Mouse (Mus musculus) liver, embryonic 15.5 days (tissue): Measurements from ENCODE around the gene Gm10142. TPM values are rescaled to one million over a fixed set of nuclear protein-coding genes. Genes with fewer than 3 reads are reported as not detected.
"Not testable (repeated sequence)": the region's sequence is repeated elsewhere in the genome, so short reads cannot be mapped to it uniquely, and the experiment has no call there.

Experiments
- ATAC-seq: fragments of 200-750 bp; cut with Nextera tagmentation; 2 replicates; pipeline ENCODE4 v1.8.0; 2017; ENCODE audit warnings: moderate number of reproducible peaks, mild to moderate bottlenecking, moderate library complexity; ENCODE audit not compliant: insufficient read depth
- H3K27ac ChIP-seq: fragments of 300-500 bp; sonication (generic); replicated peaks from 2 replicates; pipeline ENCODE4 v1.5.1; 2015; ENCODE audit warnings: mild to moderate bottlenecking, inconsistent platforms
- H3K27me3 ChIP-seq: fragments of 300-500 bp; sonication (generic); 2 replicates; pipeline ENCODE4 v1.6.1; 2015; ENCODE audit warnings: mild to moderate bottlenecking, inconsistent platforms
- H3K36me3 ChIP-seq: fragments of 300-500 bp; sonication (generic); replicated peaks from 2 replicates; pipeline ENCODE4 v1.6.1; 2015; ENCODE audit warnings: moderate library complexity, mild to moderate bottlenecking, inconsistent platforms
- H3K4me1 ChIP-seq: fragments of 300-500 bp; sonication (generic); replicated peaks from 2 replicates; pipeline ENCODE4 v1.6.1; 2015; ENCODE audit warnings: inconsistent platforms
- H3K4me2 ChIP-seq: fragments of 300-500 bp; sonication (generic); 2 replicates; pipeline ENCODE4 v1.6.1; 2015; ENCODE audit warnings: moderate library complexity, mild to moderate bottlenecking, inconsistent platforms
- H3K4me3 ChIP-seq: fragments of 300-500 bp; sonication (generic); replicated peaks from 2 replicates; pipeline ENCODE4 v1.5.1; 2015; ENCODE audit warnings: mild to moderate bottlenecking, inconsistent platforms
- H3K9ac ChIP-seq: fragments of 300-500 bp; sonication (generic); 2 replicates; pipeline ENCODE4 v1.6.1; 2015; ENCODE audit warnings: moderate library complexity, mild to moderate bottlenecking, inconsistent platforms
- H3K9me3 ChIP-seq: fragments of 300-500 bp; sonication (generic); replicated peaks from 2 replicates; pipeline ENCODE4 v1.6.1; 2016; ENCODE audit warnings: inconsistent platforms
- WGBS: fragments of 180-500 bp; shearing (Covaris S2); methylation state at CpG from one replicate; pipeline ENCODE4 v1.1.7; 2015; ENCODE audit warnings: mixed read lengths; ENCODE audit not compliant: insufficient replicate concordance; 5-methylcytosine and 5-hydroxymethylcytosine counted together
- polyA plus RNA-seq: library from polyadenylated mRNA; unstranded; fragments of >200 nt; fragmentation: Nextera tagmentation; extraction: Ambion mirVana; gene quantifications from 2 replicates; pipeline ENCODE4 v1.2.1, GENCODE M21; 2015

Gene Gm10142
- polyA plus RNA-seq, 1 experiment from 2014 or later, result not detected

DNA sequence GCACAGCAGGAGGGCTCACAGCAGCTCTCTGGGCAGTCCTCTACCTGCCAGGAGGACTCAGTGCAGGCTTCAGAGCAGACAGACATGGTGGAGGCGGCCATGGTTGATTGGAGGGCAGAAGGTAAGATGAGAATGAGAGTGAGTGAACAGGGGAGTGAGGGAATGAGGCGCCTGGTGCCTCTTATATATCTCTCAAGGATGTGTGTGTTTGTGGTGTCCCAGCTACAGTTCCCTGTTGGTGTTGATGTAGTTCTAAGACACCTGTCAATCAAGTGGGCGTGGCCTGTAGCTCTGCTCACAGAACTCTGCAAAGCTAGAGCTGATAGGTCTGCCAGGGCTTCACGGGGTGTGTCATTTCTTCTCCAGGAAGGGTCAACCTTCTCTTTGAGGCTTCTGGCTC lies 18.5 kb upstream of the Gm10142 start, which contains the start of gene Gm9508:
TSS of gene Gm9508 (minus strand) at position 101 of the 400 bp plus-strand sequence.
- no peak within 1 kb of the TSS for H3K27ac ChIP-seq
- H3K9me3 ChIP-seq, result no peaks in the 10 kb centered on the region
- WGBS, result 32% methylated on average over 4 of the region's 4 CpGs
- no peak within 1 kb of the TSS for H3K4me2 ChIP-seq
- no peaks in the 10 kb centered on the region for H3K27me3 ChIP-seq
- H3K36me3 ChIP-seq, result no peaks in the 10 kb centered on the region
- H3K4me3 ChIP-seq, result no peak within 1 kb of the TSS
- H3K4me1 ChIP-seq, result no peaks in the 10 kb centered on the region
- no peak within 1 kb of the TSS for H3K9ac ChIP-seq
- no peak for ATAC-seq

DNA sequence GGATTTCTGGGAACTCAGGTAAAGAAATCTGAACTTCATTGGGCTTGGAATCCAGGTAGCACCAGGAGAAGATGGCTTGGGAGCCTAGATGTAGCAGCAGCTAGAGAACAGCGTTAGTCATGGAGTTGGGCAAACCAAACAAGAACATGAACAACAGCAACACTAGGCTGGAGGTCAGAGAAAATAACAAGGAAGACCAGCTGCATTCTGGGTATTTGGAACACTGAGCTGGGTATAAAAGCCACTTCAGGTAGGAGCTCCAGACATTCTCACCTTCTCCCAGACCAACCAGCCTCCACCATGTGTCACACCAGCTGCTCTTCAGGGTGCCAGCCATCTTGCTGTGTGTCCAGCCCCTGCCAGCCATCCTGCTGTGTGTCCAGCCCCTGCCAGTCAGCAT lies 9.3 kb upstream of the Gm10142 start, which contains the start of gene Gm10272:
TSS of gene Gm10272 (plus strand) at position 301 of the 400 bp plus-strand sequence.
- H3K27ac ChIP-seq, result no peak within 1 kb of the TSS
- ATAC-seq, result no peak
- 73% methylated on average over 1 of the region's 1 CpGs for WGBS

DNA sequence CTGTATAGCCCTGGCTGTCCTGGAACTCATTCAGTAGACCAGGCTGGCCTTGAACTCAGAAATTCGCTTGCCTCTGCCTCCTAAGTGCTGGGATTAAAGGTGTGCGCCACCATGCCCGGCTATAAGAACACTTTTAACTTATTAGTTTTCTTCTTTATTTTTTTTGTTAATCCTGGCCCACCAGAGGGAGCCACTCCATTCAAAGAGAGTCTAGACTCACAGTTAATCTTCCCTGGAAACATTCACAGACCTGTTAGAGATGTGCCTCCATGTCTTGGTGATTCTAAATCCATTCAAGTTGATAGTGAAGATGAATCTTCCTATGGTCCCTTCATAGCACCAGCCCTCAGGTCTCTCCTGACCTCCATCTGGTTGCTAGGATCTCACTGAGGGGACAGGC lies 5.8 kb upstream of the Gm10142 start:
- Histone ChIP-seq H3K9me3 (no peaks in the 10 kb centered on the region), H3K4me1 (no peaks in the 10 kb centered on the region), H3K4me2 (no peak overlapping the region), H3K27me3 (no peaks in the 10 kb centered on the region), H3K36me3 (no peaks in the 10 kb centered on the region), H3K27ac (no peak overlapping the region), H3K4me3 (no peak overlapping the region), H3K9ac (no peak overlapping the region)
- 57% methylated on average over 3 of the region's 3 CpGs for WGBS
- ATAC-seq, result no peak

More for the DNA sequence above, 9.3 kb upstream of the Gm10142 start, which contains the start of gene Gm10272:
- Histone ChIP-seq H3K27me3 (no peaks in the 10 kb centered on the region), H3K4me3 (no peak within 1 kb of the TSS), H3K4me1 (no peaks in the 10 kb centered on the region), H3K9ac (no peak within 1 kb of the TSS), H3K36me3 (no peaks in the 10 kb centered on the region), H3K9me3 (no peaks in the 10 kb centered on the region), H3K4me2 (no peak within 1 kb of the TSS)

- H3K27me3 ChIP-seq, H3K4me1 ChIP-seq, H3K4me2 ChIP-seq, H3K36me3 ChIP-seq, H3K27ac ChIP-seq, H3K4me3 ChIP-seq, H3K9me3 ChIP-seq, H3K9ac ChIP-seq, ATAC-seq: not testable (repeated sequence)
Observed at GRCm38 (mm10) chr10:77711157-77711556, 4.5 kb upstream of the Gm10142 start, which contains the start of gene Gm10024. Gm10024 (plus strand) TSS chr10:77711457.

DNA sequence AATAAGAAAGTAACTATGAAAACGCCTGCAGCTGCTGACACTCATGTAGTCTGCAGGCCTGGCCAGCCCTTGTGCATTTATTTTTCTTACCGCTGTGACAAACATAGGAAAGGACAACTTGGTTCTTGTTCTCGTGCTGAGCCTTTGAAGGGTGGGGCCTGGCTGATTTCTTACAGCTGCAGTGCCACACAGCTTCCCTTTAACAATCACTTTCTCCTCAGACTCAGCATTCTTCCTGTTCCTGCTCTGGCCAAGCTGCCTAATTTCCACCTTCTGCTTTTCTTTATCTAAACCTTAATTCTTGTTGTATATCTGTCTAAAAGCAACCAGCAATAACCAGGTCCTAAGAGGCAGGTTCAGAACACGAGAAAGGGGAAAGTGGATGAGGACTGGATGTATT lies 1.9 kb upstream of the Gm10142 start:
- no peaks in the 10 kb centered on the region for H3K27me3 ChIP-seq
- H3K4me2 ChIP-seq, result no peak overlapping the region
- ATAC-seq, result no peak
- no peak overlapping the region for H3K27ac ChIP-seq
- no peak overlapping the region for H3K4me3 ChIP-seq
- no peaks in the 10 kb centered on the region for H3K4me1 ChIP-seq
- WGBS, result 17% methylated on average over 4 of the region's 4 CpGs
- no peaks in the 10 kb centered on the region for H3K36me3 ChIP-seq
- no peaks in the 10 kb centered on the region for H3K9me3 ChIP-seq
- H3K9ac ChIP-seq, result no peak overlapping the region

DNA sequence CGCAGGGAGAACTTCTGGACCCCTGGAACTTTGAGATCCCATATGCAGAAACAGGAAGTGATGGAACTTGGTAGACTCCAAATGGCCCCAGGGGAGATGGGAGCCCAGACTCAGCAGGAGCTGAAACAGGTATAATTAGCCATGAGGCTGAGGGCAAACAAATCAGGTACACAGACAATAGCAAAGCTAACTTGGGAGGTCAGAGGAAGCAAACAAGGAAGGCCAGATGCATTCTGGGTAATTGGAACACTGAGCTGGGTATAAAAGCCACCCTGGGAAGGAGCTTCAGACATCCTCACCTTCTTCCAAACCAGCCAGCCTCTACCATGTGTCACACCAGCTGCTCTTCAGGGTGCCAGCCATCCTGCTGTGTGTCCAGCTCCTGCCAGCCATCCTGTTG lies 4.7 kb downstream of the Gm10142 start, which contains the start of gene Krtap12-1:
TSS of gene Krtap12-1 (plus strand) at position 301 of the 400 bp plus-strand sequence.
- not testable (repeated sequence) for H3K27me3 ChIP-seq, H3K4me3 ChIP-seq, H3K9ac ChIP-seq, H3K27ac ChIP-seq, H3K36me3 ChIP-seq, H3K4me2 ChIP-seq, H3K9me3 ChIP-seq, H3K4me1 ChIP-seq, ATAC-seq
- WGBS, result 65% methylated on average over 1 of the region's 1 CpGs

- H3K4me1 ChIP-seq, result no peaks in the 10 kb centered on the region
- 64% methylated on average over 8 of the region's 8 CpGs for WGBS
- no peak overlapping the region for H3K4me2 ChIP-seq
- H3K4me3 ChIP-seq, result no peak overlapping the region
- H3K36me3 ChIP-seq, result no peaks in the 10 kb centered on the region
- no peak overlapping the region for H3K27ac ChIP-seq
- H3K9me3 ChIP-seq, result no peaks in the 10 kb centered on the region
- ATAC-seq, result no peak
- H3K27me3 ChIP-seq, result no peaks in the 10 kb centered on the region
- no peak overlapping the region for H3K9ac ChIP-seq
Observed at GRCm38 (mm10) chr10:77724855-77725254, 9.2 kb downstream of the Gm10142 start.

DNA sequence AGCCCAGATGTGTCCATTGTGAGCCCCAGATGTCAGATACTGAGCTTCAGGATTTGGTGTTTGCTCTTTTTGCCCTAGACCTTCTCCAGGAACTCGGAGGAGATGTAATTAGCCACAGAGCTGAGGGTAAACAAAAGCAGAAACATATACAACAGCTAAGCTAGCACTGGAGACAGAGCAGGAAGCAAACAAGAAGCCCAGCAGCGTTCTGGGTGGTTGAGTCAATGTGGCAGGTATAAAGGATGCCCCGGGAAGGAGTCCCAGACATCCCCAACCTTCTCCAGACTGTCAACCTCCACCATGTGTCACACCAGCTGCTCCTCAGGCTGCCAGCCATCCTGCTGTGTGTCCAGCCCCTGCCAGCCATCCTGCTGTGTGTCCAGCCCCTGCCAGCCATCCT lies 10.6 kb downstream of the Gm10142 start, which contains the start of gene Gm10100:
TSS of gene Gm10100 (plus strand) at position 301 of the 400 bp plus-strand sequence.
- Histone ChIP-seq H3K27me3 (no peaks in the 10 kb centered on the region), H3K4me2 (no peak within 1 kb of the TSS), H3K9me3 (no peaks in the 10 kb centered on the region), H3K36me3 (no peaks in the 10 kb centered on the region), H3K4me1 (no peaks in the 10 kb centered on the region), H3K4me3 (no peak within 1 kb of the TSS), H3K27ac (no peak within 1 kb of the TSS), H3K9ac (no peak within 1 kb of the TSS)
- ATAC-seq, result no peak
- WGBS, result 19% methylated on average over 3 of the region's 3 CpGs

GRCm38 (mm10) chr10:77728280-77728679 lies 12.7 kb downstream of the Gm10142 start:
- H3K4me1 ChIP-seq, result no peaks in the 10 kb centered on the region
- ATAC-seq, result no peak
- no peak overlapping the region for H3K4me2 ChIP-seq
- H3K36me3 ChIP-seq, result no peaks in the 10 kb centered on the region
- H3K9ac ChIP-seq, result no peak overlapping the region
- 46% methylated on average over 4 of the region's 4 CpGs for WGBS
- no peak overlapping the region for H3K4me3 ChIP-seq
- no peaks in the 10 kb centered on the region for H3K27me3 ChIP-seq
- H3K9me3 ChIP-seq, result no peaks in the 10 kb centered on the region
- no peak overlapping the region for H3K27ac ChIP-seq

DNA sequence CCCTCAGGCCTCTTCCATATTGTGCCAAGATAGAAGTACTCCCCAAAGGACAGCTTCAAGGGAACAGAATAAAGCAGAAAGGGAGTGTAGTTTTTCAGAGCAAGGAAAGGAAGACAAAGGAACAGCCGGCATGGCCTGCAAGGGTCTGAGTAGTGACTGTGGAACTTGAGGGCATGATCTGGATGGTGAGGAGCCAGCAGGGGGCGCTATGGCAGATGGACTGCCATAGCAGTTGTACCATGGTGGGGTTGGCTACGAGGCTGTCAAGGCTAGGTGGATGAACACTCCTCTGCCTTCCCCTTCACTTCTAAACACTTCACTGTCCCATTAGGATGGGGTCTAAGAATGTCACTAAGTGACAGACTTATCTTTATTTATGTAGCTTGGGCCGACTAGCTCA lies 13.6 kb downstream of the Gm10142 start:
- WGBS, result 40% methylated on average over 4 of the region's 4 CpGs
- Histone ChIP-seq H3K9me3 (no peaks in the 10 kb centered on the region), H3K4me3 (no peak overlapping the region), H3K4me1 (no peaks in the 10 kb centered on the region), H3K36me3 (no peaks in the 10 kb centered on the region), H3K27me3 (no peaks in the 10 kb centered on the region), H3K4me2 (no peak overlapping the region), H3K27ac (no peak overlapping the region), H3K9ac (no peak overlapping the region)
- ATAC-seq, result no peak

GRCm38 (mm10) chr10:77735928-77736327 lies 20.3 kb downstream of the Gm10142 start:
- Histone ChIP-seq H3K36me3 (no peaks in the 10 kb centered on the region), H3K27me3 (no peaks in the 10 kb centered on the region), H3K9ac (no peak overlapping the region), H3K4me2 (no peak overlapping the region), H3K27ac (no peak overlapping the region), H3K4me3 (no peak overlapping the region), H3K4me1 (no peaks in the 10 kb centered on the region), H3K9me3 (no peaks in the 10 kb centered on the region)
- 60% methylated on average over 1 of the region's 1 CpGs for WGBS
- no peak for ATAC-seq

DNA sequence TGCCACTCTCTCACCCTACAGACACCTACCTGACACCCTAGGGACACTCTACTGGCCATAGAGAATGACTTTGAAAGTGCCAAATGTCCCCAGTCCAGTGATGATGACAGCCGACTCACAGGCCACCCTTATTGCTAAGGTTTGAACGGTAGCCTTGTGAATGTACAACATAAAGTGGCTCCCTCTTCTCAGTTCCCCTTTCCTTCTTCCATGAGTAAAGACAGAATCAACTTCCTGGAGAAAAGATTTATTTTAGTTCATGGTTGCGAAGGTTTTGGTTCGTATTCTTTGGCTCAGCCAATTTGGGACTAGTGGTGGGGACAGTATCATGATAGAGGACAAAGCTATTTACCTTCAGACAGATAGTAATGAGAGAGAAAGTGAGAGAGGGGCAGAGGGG lies 23.3 kb downstream of the Gm10142 start:
- H3K9ac ChIP-seq, result no peak overlapping the region
- H3K36me3 ChIP-seq, result no peaks in the 10 kb centered on the region
- no peaks in the 10 kb centered on the region for H3K9me3 ChIP-seq
- ATAC-seq, result no peak
- H3K27me3 ChIP-seq, result no peaks in the 10 kb centered on the region
- WGBS, result 53% methylated on average over 4 of the region's 4 CpGs
- no peak overlapping the region for H3K4me3 ChIP-seq
- H3K4me2 ChIP-seq, result no peak overlapping the region
- H3K4me1 ChIP-seq, result no peaks in the 10 kb centered on the region
- H3K27ac ChIP-seq, result no peak overlapping the region
